In genomic region chr3:31096155-31097101, GRCm38 (mm10) we compare ENCODE assay signal across 9 mouse cellular contexts. TPM values are rescaled to one million over a fixed set of nuclear protein-coding genes. Genes with fewer than 3 reads are reported as not detected.
A peak's percentile ranks its signal among the peaks of the same experiment; 100 is the strongest.
DNase-seq lines count a peak whose midpoint lies in the region; ATAC-seq and TF ChIP-seq lines count a peak whose summit lies in the region.
"Had no signal": no experiment of that assay in that cellular context is flagged by ENCODE, and none has a peak within 500 bp of the region (broad histone marks: within the 10 kb centered on the region; RNA-seq: fewer than 3 reads in every experiment).

No protein-coding gene starts in this region.

- no peaks in the 10 kb centered on the region for H3K9me3 ChIP-seq in lung, embryonic 14.5 days (ENCODE audit: low read depth, low read length)
- H3K9me3 ChIP-seq in intestine, embryonic 15.5 days = no peaks in the 10 kb centered on the region
- H3K9me3 ChIP-seq in neural tube, embryonic 13.5 days = no peaks in the 10 kb centered on the region

- H3K4me1 ChIP-seq in lung, embryonic 14.5 days (ENCODE audit: insufficient read depth) = peaks cover 19% of the 10 kb centered on the region
- peaks cover 16% of the 10 kb centered on the region for H3K4me1 ChIP-seq in embryonic fibroblast, embryonic 13.5 days (ENCODE audit: control insufficient read depth, insufficient read depth, low read length)
- H3K4me1 ChIP-seq in intestine, embryonic 15.5 days (replicated peaks) = peaks cover 16% of the 10 kb centered on the region
- H3K4me1 ChIP-seq in neural tube, embryonic 13.5 days (replicated peaks) = peaks cover 58% of the 10 kb centered on the region

- no peak for DNase-seq in lung, embryonic 14.5 days
- DNase-seq in lung, adult 18-20 months = no peak
- no peak for DNase-seq in adrenal gland, postnatal 4 days (ENCODE audit: low spot score in 2 of 2)
- no peak for DNase-seq in layer of hippocampus, adult 11-12 months (ENCODE audit: low spot score)
- DNase-seq in yolk sac, embryonic 10.5 days (ENCODE audit: low spot score) = no peak

- WGBS in lung, embryonic 14.5 days = 30% methylated on average over 10 of the region's 10 CpGs
- 35% methylated on average over 10 of the region's 10 CpGs for WGBS in intestine, embryonic 15.5 days
- 39% methylated on average over 10 of the region's 10 CpGs for WGBS in neural tube, embryonic 13.5 days

- H3K9ac ChIP-seq in lung, embryonic 14.5 days = peak overlapping the region; percentile 94
- peak overlapping the region; percentile 83 for H3K9ac ChIP-seq in intestine, embryonic 15.5 days
- peak overlapping the region; percentile 97 for H3K9ac ChIP-seq in neural tube, embryonic 13.5 days

- peak overlapping the region; percentile 91 for H3K4me3 ChIP-seq in lung, embryonic 14.5 days (ENCODE audit: low read depth, low read length)
- peak overlapping the region; percentile 99 for H3K4me3 ChIP-seq in embryonic fibroblast, embryonic 13.5 days (ENCODE audit: insufficient read depth, low read length)
- peak overlapping the region; percentile 90 for H3K4me3 ChIP-seq in intestine, embryonic 15.5 days (replicated peaks)
- peak overlapping the region; percentile 98 for H3K4me3 ChIP-seq in neural tube, embryonic 13.5 days

- no peak for TF ChIP-seq POLR2A in embryonic fibroblast, embryonic 13.5 days (IDR thresholded peaks at IDR 0.05; ENCODE audit: low read depth, low read length)

- peaks cover 15% of the 10 kb centered on the region; the same call in 1 of the 2 replicates for H3K36me3 ChIP-seq in lung, embryonic 14.5 days (ENCODE audit: insufficient read depth)
- H3K36me3 ChIP-seq in intestine, embryonic 15.5 days = no peaks in the 10 kb centered on the region
- no peaks in the 10 kb centered on the region for H3K36me3 ChIP-seq in neural tube, embryonic 13.5 days

- TF ChIP-seq CTCF in lung, embryonic 14.5 days (IDR thresholded peaks at IDR 0.05; ENCODE audit: low read depth) = no peak
- TF ChIP-seq CTCF in embryonic fibroblast, embryonic 13.5 days (IDR thresholded peaks at IDR 0.05; ENCODE audit: borderline replicate concordance, insufficient read depth, low read length) = no peak

- H3K27ac ChIP-seq in lung, embryonic 14.5 days (ENCODE audit: low read depth) = peak overlapping the region; percentile 99
- peak overlapping the region; percentile 88 for H3K27ac ChIP-seq in embryonic fibroblast, embryonic 13.5 days (ENCODE audit: insufficient read depth, low read length)
- peak overlapping the region; percentile 99 for H3K27ac ChIP-seq in intestine, embryonic 15.5 days
- peak overlapping the region; percentile 100 for H3K27ac ChIP-seq in neural tube, embryonic 13.5 days (replicated peaks)

- no peak for ATAC-seq in lung, embryonic 14.5 days (ENCODE audit: insufficient read depth)
- no peak for ATAC-seq in intestine, embryonic 15.5 days
- ATAC-seq in neural tube, embryonic 13.5 days (ENCODE audit: low read depth) = no peak

- H3K4me2 ChIP-seq in lung, embryonic 14.5 days = peak overlapping the region; percentile 59
- H3K4me2 ChIP-seq in intestine, embryonic 15.5 days (replicated peaks) = peak overlapping the region; percentile 68
- H3K4me2 ChIP-seq in neural tube, embryonic 13.5 days = peak overlapping the region; percentile 78

- H3K27me3 ChIP-seq in lung, embryonic 14.5 days (ENCODE audit: insufficient read depth, low read length) = no peaks in the 10 kb centered on the region
- no peaks in the 10 kb centered on the region for H3K27me3 ChIP-seq in intestine, embryonic 15.5 days (replicated peaks)
- H3K27me3 ChIP-seq in neural tube, embryonic 13.5 days = no peaks in the 10 kb centered on the region

RNA-seq across cellular contexts. Expression of gene Skil, which starts 1.6 kb away (rescaled TPM):
- 24.0 and 24.6 TPM in 2 replicates for polyA plus RNA-seq in lung, embryonic 14.5 days (2014; fragmentation: Nextera tagmentation; extraction: Ambion mirVana)
- 50.3 and 62.7 TPM in 2 replicates for polyA plus RNA-seq in embryonic fibroblast, embryonic 13.5 days (2011; ENCODE audit: insufficient read length, low read depth, missing spikeins)
- 17.5 and 21.3 TPM in 2 replicates for polyA plus RNA-seq in intestine, embryonic 15.5 days (2015; fragmentation: Nextera tagmentation; extraction: Ambion mirVana)
- 29.9 and 35.3 TPM in 2 replicates for polyA plus RNA-seq in neural tube, embryonic 13.5 days (2015; fragmentation: Nextera tagmentation; extraction: Ambion mirVana)
- total RNA-seq in adrenal gland, postnatal 4 days (2021) = 10 to 100 TPM; 41.5 to 46.1 TPM

RNA-seq across cellular contexts. Expression of gene Cldn11, which starts 53.3 kb away (rescaled TPM):
- 3.4 and 3.6 TPM in 2 replicates for polyA plus RNA-seq in lung, embryonic 14.5 days (2014; fragmentation: Nextera tagmentation; extraction: Ambion mirVana)
- 1.0 TPM in 1 of 2 replicates, not detected in the other for polyA plus RNA-seq in embryonic fibroblast, embryonic 13.5 days (2011; ENCODE audit: insufficient read length, low read depth, missing spikeins)
- 4.9 and 7.3 TPM in 2 replicates for polyA plus RNA-seq in intestine, embryonic 15.5 days (2015; fragmentation: Nextera tagmentation; extraction: Ambion mirVana)
- 62.9 and 75.1 TPM in 2 replicates for polyA plus RNA-seq in neural tube, embryonic 13.5 days (2015; fragmentation: Nextera tagmentation; extraction: Ambion mirVana)
- 10 to 100 TPM; 24.3 to 27.6 TPM for total RNA-seq in adrenal gland, postnatal 4 days (2021)
- total RNA-seq: neutrophil, adult 5-6 weeks had no signal
